Mouse (Mus musculus) cerebellum, adult 2 months (tissue): ENCODE measurements at regions not wholly inside any gene's neighbourhood (a gene's known extent, or its start where the extent isn't known, plus 50 kb on each side); places are given as distances from the start of the nearest gene placed in this dataset.

Source experiments
- CTCF ChIP-seq: fragments of 200-500 bp; IDR thresholded peaks from 2 replicates; pipeline ENCODE4 v1.5.1; 2011; ENCODE audit warnings: low read depth, mild to moderate bottlenecking, control low read depth, low read length, moderate library complexity, borderline replicate concordance; ENCODE audit not compliant: insufficient read depth
- POLR2A ChIP-seq: fragments of 200-500 bp; IDR thresholded peaks from 2 replicates; pipeline ENCODE4 v1.6.1; 2011; ENCODE audit warnings: low read length, control low read depth, borderline replicate concordance; ENCODE audit not compliant: insufficient read depth

DNA sequence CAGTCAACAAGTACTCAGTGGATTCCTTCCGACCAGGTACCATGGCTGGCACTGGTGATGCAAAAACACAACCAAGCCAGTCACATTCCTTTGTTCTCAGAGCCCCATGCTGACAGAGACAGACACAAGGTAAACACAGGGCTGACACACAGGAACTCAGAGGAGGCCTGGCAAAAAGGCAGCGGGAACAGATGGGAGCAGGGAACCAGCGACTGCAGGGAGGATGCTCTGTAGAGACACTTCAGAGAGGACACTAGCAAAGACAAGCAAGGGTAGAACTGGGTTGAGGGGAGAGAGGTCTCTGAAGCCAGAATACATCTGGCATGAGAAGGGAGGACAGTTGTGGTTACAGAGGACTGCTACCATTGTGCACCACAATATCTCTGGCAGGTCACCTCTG is 133.6 kb downstream of the Tex36 start:
- TF ChIP-seq CTCF (no peak), POLR2A (peak; percentile 23; the same call in 1 of the 2 replicates)
